8 mouse cellular contexts compared by ENCODE assay signal in genomic region chr11:88619468-88620157, GRCm38 (mm10).
DNase-seq lines count a peak whose midpoint lies in the region; ATAC-seq and TF ChIP-seq lines count a peak whose summit lies in the region.

No protein-coding gene starts in this region.

- H3K4me2 ChIP-seq in lung, postnatal 0 days (replicated peaks; ENCODE audit: low read depth, low read length): peak overlapping the region; percentile 3; the same call in 1 of the 2 replicates

- H3K9ac ChIP-seq in lung, postnatal 0 days (replicated peaks; ENCODE audit: low read depth): no peak overlapping the region

- peak; percentile 37; the same call in 1 of the 2 replicates for ATAC-seq in lung, postnatal 0 days
- ATAC-seq in neutrophil, adult 5-6 weeks (ENCODE audit: extremely low read depth, insufficient number of reproducible peaks, low FRiP score, poor library complexity, severe bottlenecking): peak; percentile 62

- H3K27ac ChIP-seq in lung, postnatal 0 days (ENCODE audit: low read length): peak overlapping the region; percentile 81
- peak overlapping the region; percentile 34; the same call in 1 of the 2 replicates for H3K27ac ChIP-seq in brown adipose tissue, adult 24 weeks (replicated peaks; ENCODE audit: low read depth, low read length)
- peak overlapping the region; percentile 74 for H3K27ac ChIP-seq in hindbrain, embryonic 10.5 days
- H3K27ac ChIP-seq in cerebellum, adult 2 months (ENCODE audit: insufficient read depth, low read length): no peak overlapping the region

- H3K9me3 ChIP-seq in lung, postnatal 0 days (ENCODE audit: low read length): no peaks in the 10 kb centered on the region
- H3K9me3 ChIP-seq in hindbrain, embryonic 10.5 days: no peaks in the 10 kb centered on the region

- no peak for DNase-seq in lung, postnatal 0 days (ENCODE audit: low spot score)
- DNase-seq in lung, postnatal 25 days (ENCODE audit: low spot score): no peak
- DNase-seq in hindbrain, embryonic 10.5 days (ENCODE audit: low spot score): no peak
- no peak for DNase-seq in embryo, embryonic 10.5 days (ENCODE audit: low spot score)
- no peak for DNase-seq in adrenal gland, adult 2 months
- DNase-seq in cerebellum, adult 2 months: no peak

- H3K4me1 ChIP-seq in lung, postnatal 0 days (ENCODE audit: insufficient read depth, low read depth, low read length): peaks cover 28% of the 10 kb centered on the region
- peaks cover 23% of the 10 kb centered on the region for H3K4me1 ChIP-seq in brown adipose tissue, adult 24 weeks (ENCODE audit: control insufficient read depth, insufficient read depth, insufficient read length, low read length)
- peaks cover 76% of the 10 kb centered on the region for H3K4me1 ChIP-seq in hindbrain, embryonic 10.5 days (replicated peaks)
- H3K4me1 ChIP-seq in cerebellum, adult 2 months (ENCODE audit: control insufficient read depth, insufficient read depth, low read length): peaks cover 28% of the 10 kb centered on the region

- no peak overlapping the region for H3K4me3 ChIP-seq in lung, postnatal 0 days (ENCODE audit: low read depth, low read length)
- no peak overlapping the region for H3K4me3 ChIP-seq in brown adipose tissue, adult 24 weeks (ENCODE audit: insufficient read depth, low read depth, low read length)
- H3K4me3 ChIP-seq in hindbrain, embryonic 10.5 days: no peak overlapping the region
- no peak overlapping the region for H3K4me3 ChIP-seq in cerebellum, adult 2 months (replicated peaks; ENCODE audit: insufficient read depth, low read depth, low read length)

- no peak for TF ChIP-seq CTCF in lung, postnatal 0 days (IDR thresholded peaks at IDR 0.05)
- no peak for TF ChIP-seq CTCF in cerebellum, adult 2 months (IDR thresholded peaks at IDR 0.05; ENCODE audit: borderline replicate concordance, insufficient read depth, low read depth, low read length)

- no peaks in the 10 kb centered on the region for H3K27me3 ChIP-seq in lung, postnatal 0 days (replicated peaks; ENCODE audit: insufficient read depth, low read length)
- no peaks in the 10 kb centered on the region for H3K27me3 ChIP-seq in hindbrain, embryonic 10.5 days (ENCODE audit: insufficient read depth, poor library complexity, severe bottlenecking)
- no peaks in the 10 kb centered on the region for H3K27me3 ChIP-seq in cerebellum, adult 2 months (ENCODE audit: control insufficient read depth, insufficient read depth, low read length)

- no peak for TF ChIP-seq EP300 in lung, postnatal 0 days (IDR thresholded peaks at IDR 0.05)

- TF ChIP-seq POLR2A in cerebellum, adult 2 months (IDR thresholded peaks at IDR 0.05; ENCODE audit: borderline replicate concordance, insufficient read depth, low read length): no peak

- 44% methylated on average over 9 of the region's 9 CpGs for WGBS in lung, postnatal 0 days
- 61% methylated on average over 9 of the region's 9 CpGs for WGBS in hindbrain, embryonic 10.5 days
- 51% methylated on average over 9 of the region's 9 CpGs for WGBS in cerebellum, adult 2 months

- no peaks in the 10 kb centered on the region for H3K36me3 ChIP-seq in lung, postnatal 0 days (ENCODE audit: insufficient read depth, low read length)
- H3K36me3 ChIP-seq in hindbrain, embryonic 10.5 days: peaks cover 39% of the 10 kb centered on the region; the same call in 1 of the 2 replicates
